Mouse (Mus musculus): ENCODE measurements around the gene Aldh3b3.
A peak's percentile ranks its signal among the peaks of the same experiment; 100 is the strongest.

The Aldh3b3 gene

GRCm38 (mm10) chr19:4003641-4004040 lies 45.2 kb downstream of the Aldh3b3 start:
- DNase-seq: no peak

- no peak for DNase-seq
Measured at GRCm38 (mm10) chr19:4004331-4004730, 45.9 kb downstream of the Aldh3b3 start.

GRCm38 (mm10) chr19:4005091-4005490 lies 46.6 kb downstream of the Aldh3b3 start:
- DNase-seq: no peak

GRCm38 (mm10) chr19:4005971-4006370 lies 47.5 kb downstream of the Aldh3b3 start:
- no peak for DNase-seq

- no peak for DNase-seq
Measured at GRCm38 (mm10) chr19:4011086-4011485, 52.6 kb downstream of the Aldh3b3 start.

- peak; percentile 95 for DNase-seq
Measured at GRCm38 (mm10) chr19:4012432-4013022, 54.1 kb downstream of the Aldh3b3 start, which contains the start of gene Ndufv1. Gene Ndufv1 (minus strand): TSS chr19:4012806.

- no peak for DNase-seq
Measured at GRCm38 (mm10) chr19:4013066-4013465, 54.6 kb downstream of the Aldh3b3 start.

- no peak for DNase-seq
Measured at GRCm38 (mm10) chr19:4014802-4015201, 56.4 kb downstream of the Aldh3b3 start.

- no peak for DNase-seq
Measured at GRCm38 (mm10) chr19:4015635-4016034, 57.2 kb downstream of the Aldh3b3 start.

GRCm38 (mm10) chr19:4017921-4018587 lies 59.6 kb downstream of the Aldh3b3 start:
- no peak for DNase-seq

GRCm38 (mm10) chr19:4018743-4019583 lies 60.5 kb downstream of the Aldh3b3 start:
- DNase-seq: peak; percentile 60

Data from right cerebral cortex, postnatal 4 days (tissue).